24 mouse cellular contexts compared by ENCODE assay signal in genomic region chr2:163052101-163052500, GRCm38 (mm10). TPM values are rescaled to one million over a fixed set of nuclear protein-coding genes. Genes with fewer than 3 reads are reported as not detected.
DNase-seq lines count a peak whose midpoint lies in the region; ATAC-seq and TF ChIP-seq lines count a peak whose summit lies in the region.
"Had no signal": no experiment of that assay in that cellular context is flagged by ENCODE, and none has a peak within 500 bp of the region (broad histone marks: within the 10 kb centered on the region; RNA-seq: fewer than 3 reads in every experiment).

No protein-coding gene starts in this region.

- intact Hi-C loops in heart, postnatal 25 days (cut with DNase I): no loop called here

- no peak for DNase-seq in heart, embryonic 10.5 days (ENCODE audit: low spot score)
- no peak for DNase-seq in heart, postnatal 25 days (ENCODE audit: low spot score)
- peak; percentile 26 for DNase-seq in lung, postnatal 25 days (ENCODE audit: low spot score)
- no peak for DNase-seq in lung, postnatal 14 days
- DNase-seq in ZHBTc4 (ENCODE audit: low read depth, low spot score): peak; percentile 97
- DNase-seq in left cerebral cortex, adult 18-20 months (ENCODE audit: low spot score in 2 of 2): no peak
- DNase-seq: adrenal gland, adult 2 months; adrenal gland, postnatal 25 days; cerebellum, adult 18-20 months; cerebellum, adult 9-11 months; cerebellum, postnatal 36 days; gastrocnemius, adult 2 months; gastrocnemius, postnatal 25 days; heart, postnatal 36 days had no signal

- peak; percentile 6 for TF ChIP-seq POLR2A in ES-Bruce4 (IDR thresholded peaks at IDR 0.05; ENCODE audit: insufficient read depth, low read length)

- H3K9me3 ChIP-seq in heart, embryonic 10.5 days: no peaks in the 10 kb centered on the region
- H3K9me3 ChIP-seq in ES-Bruce4 (replicated peaks; ENCODE audit: control insufficient read depth, insufficient read depth, low read length, poor library complexity, severe bottlenecking): no peaks in the 10 kb centered on the region
- H3K9me3 ChIP-seq: embryonic facial prominence, embryonic 15.5 days; forebrain, embryonic 10.5 days; heart, embryonic 15.5 days; hindbrain, embryonic 15.5 days had no signal

- 0 out of 2 replicates have a peak overlapping the region, but pooled peaks have one; percentile 40 for H3K9ac ChIP-seq in ES-Bruce4 (ENCODE audit: low read depth, poor library complexity, severe bottlenecking)
- H3K9ac ChIP-seq: embryonic facial prominence, embryonic 15.5 days; heart, embryonic 15.5 days; hindbrain, embryonic 15.5 days had no signal

- peak overlapping the region; percentile 68 for H3K27ac ChIP-seq in heart, embryonic 10.5 days
- H3K27ac ChIP-seq in ES-Bruce4 (ENCODE audit: insufficient read depth, low read length): peak overlapping the region; percentile 100
- H3K27ac ChIP-seq: embryonic facial prominence, embryonic 15.5 days; forebrain, embryonic 10.5 days; gastrocnemius, adult 2 months; heart, embryonic 15.5 days; hindbrain, embryonic 15.5 days had no signal

- ATAC-seq in inflammation-experienced regulatory T-cells, adult 6 months: no peak
- ATAC-seq: forebrain, embryonic 14.5 days had no signal

- WGBS in heart, embryonic 10.5 days: 13% methylated on average over 4 of the region's 4 CpGs

- H3K27me3 ChIP-seq in heart, embryonic 10.5 days (ENCODE audit: insufficient read depth, poor library complexity, severe bottlenecking): no peaks in the 10 kb centered on the region
- no peaks in the 10 kb centered on the region for H3K27me3 ChIP-seq in ES-Bruce4 (ENCODE audit: control insufficient read depth, insufficient read depth, low read length, poor library complexity, severe bottlenecking)
- H3K27me3 ChIP-seq: embryonic facial prominence, embryonic 15.5 days; heart, embryonic 15.5 days had no signal

- H3K4me1 ChIP-seq in heart, embryonic 10.5 days: peaks cover 50% of the 10 kb centered on the region
- H3K4me1 ChIP-seq in ES-Bruce4 (ENCODE audit: control insufficient read depth, insufficient read depth, low read length): no peaks in the 10 kb centered on the region

- no peak overlapping the region for H3K4me3 ChIP-seq in heart, embryonic 10.5 days
- peak overlapping the region; percentile 54 for H3K4me3 ChIP-seq in ES-Bruce4 (ENCODE audit: low read depth, low read length)
- H3K4me3 ChIP-seq: embryonic facial prominence, embryonic 15.5 days; erythroblast, embryonic 14.5 days; forebrain, embryonic 10.5 days; gastrocnemius, adult 2 months; heart, embryonic 15.5 days; hindbrain, embryonic 15.5 days had no signal

- no peak for TF ChIP-seq CTCF in ES-Bruce4 (IDR thresholded peaks at IDR 0.05; ENCODE audit: low read depth, low read length)

- peaks cover 11% of the 10 kb centered on the region for H3K36me3 ChIP-seq in heart, embryonic 10.5 days
- H3K36me3 ChIP-seq in ES-Bruce4 (ENCODE audit: control insufficient read depth, insufficient read depth, low read length, poor library complexity, severe bottlenecking): peaks cover 9% of the 10 kb centered on the region

- peak; percentile 100 for TF ChIP-seq EP300 in ES-Bruce4 (IDR thresholded peaks at IDR 0.05; ENCODE audit: insufficient read depth, low read depth, low read length)

RNA-seq across cellular contexts. Expression of gene Mybl2, which starts 2.4 kb away (rescaled TPM):
- 30.2 and 38.2 TPM in 2 replicates for polyA plus RNA-seq in heart, embryonic 10.5 days (2016; fragmentation: Nextera tagmentation; extraction: Ambion mirVana)
- total RNA-seq in heart, postnatal 25 days (2021): under 1 TPM; 0.62 to 0.89 TPM
- 471 and 519 TPM in 2 replicates for polyA plus RNA-seq in ES-Bruce4 (2011; ENCODE audit: insufficient read depth, insufficient read length, low read depth, missing spikeins)
- polyA plus RNA-seq in inflammation-experienced regulatory T-cells, adult 6 months (2017; shearing (Covaris generic)): 10 to 100 TPM in 1 of 3 experiments, 1 to 10 TPM in 1, under 1 TPM in 1; 0.81 to 10.1 (median 3.4) TPM
- total RNA-seq in left cerebral cortex, adult 18-20 months (2021): 1 to 10 TPM in 1 of 2 experiments, under 1 TPM in 1; 0.59 to 2.2 TPM
- total RNA-seq: gastrocnemius, adult 2 months had no signal

RNA-seq across cellular contexts. Expression of gene Ift52, which starts 34.9 kb away (rescaled TPM):
- 40.6 and 45.6 TPM in 2 replicates for polyA plus RNA-seq in heart, embryonic 10.5 days (2016; fragmentation: Nextera tagmentation; extraction: Ambion mirVana)
- 10 to 100 TPM; 16.7 to 17.7 TPM for total RNA-seq in heart, postnatal 25 days (2021)
- polyA plus RNA-seq in ES-Bruce4 (2011; ENCODE audit: insufficient read depth, insufficient read length, low read depth, missing spikeins): 62.6 and 69.4 TPM in 2 replicates
- 10 to 100 TPM; 60.8 to 67.3 (median 61.3) TPM for polyA plus RNA-seq in inflammation-experienced regulatory T-cells, adult 6 months (2017; shearing (Covaris generic))
- total RNA-seq in left cerebral cortex, adult 18-20 months (2021): 10 to 100 TPM; 36.2 to 41.9 TPM

RNA-seq across cellular contexts. Expression of gene Gtsf1l, which starts 35.6 kb away (rescaled TPM):
- polyA plus RNA-seq in heart, embryonic 10.5 days (2016; fragmentation: Nextera tagmentation; extraction: Ambion mirVana): not detected in 2 replicates
- not detected for total RNA-seq in heart, postnatal 25 days (2021)
- polyA plus RNA-seq in ES-Bruce4 (2011; ENCODE audit: insufficient read depth, insufficient read length, low read depth, missing spikeins): 34.9 and 36.3 TPM in 2 replicates
- not detected for polyA plus RNA-seq in inflammation-experienced regulatory T-cells, adult 6 months (2017; shearing (Covaris generic))
- not detected for total RNA-seq in left cerebral cortex, adult 18-20 months (2021)
- total RNA-seq: adrenal gland, adult 2 months; adrenal gland, postnatal 25 days; gastrocnemius, adult 2 months; gastrocnemius, postnatal 25 days; heart, postnatal 36 days; MEL had no signal
- polyA plus RNA-seq: adrenal gland, adult 2 months; embryonic facial prominence, embryonic 11.5 days; erythroblast, embryonic 14.5 days; forebrain, embryonic 10.5 days; heart, embryonic 15.5 days; hindbrain, embryonic 15.5 days had no signal

Comparison
In these comparisons a context has a peak if more than half of its experiments do, and no peak if none do; other contexts are left out.
1. DNase-seq: peak in lung, postnatal 25 days (single experiment) and ZHBTc4 (single experiment); none in heart, embryonic 10.5 days (single experiment), heart, postnatal 25 days (single experiment), lung, postnatal 14 days (single experiment) and left cerebral cortex, adult 18-20 months (0 of 2).
2. RNA of gene Mybl2, which starts 2.4 kb away (polyA plus RNA-seq): 471 to 519 TPM in ES-Bruce4; 30.2 to 38.2 TPM in heart, embryonic 10.5 days and 0.81 to 10.1 TPM in inflammation-experienced regulatory T-cells, adult 6 months; every median in the first group is over 10 times any median in the second.
3. RNA of gene Gtsf1l, which starts 35.6 kb away (polyA plus RNA-seq): 34.9 to 36.3 TPM in ES-Bruce4; not detected in heart, embryonic 10.5 days and not detected in inflammation-experienced regulatory T-cells, adult 6 months; every median in the first group is over 10 times any median in the second.